Mouse (Mus musculus): ENCODE measurements at regions not wholly inside any gene's neighbourhood (a gene's known extent, or its start where the extent isn't known, plus 50 kb on each side); places are given as distances from the start of the nearest gene placed in this dataset.

- H3K36me3 ChIP-seq (ENCODE audit: control insufficient read depth in 1 of 2, insufficient read depth in 2 of 2, low read length in 2 of 2) = peaks cover 0 to 6% of the 10 kb centered on the region in 2 experiments; a peak in 2 of 4 replicates
- H3K27me3 ChIP-seq (ENCODE audit: control insufficient read depth in 1 of 2, insufficient read depth in 2 of 2, low read length in 2 of 2) = no peaks in the 10 kb centered on the region
- H3K79me2 ChIP-seq (ENCODE audit: control insufficient read depth, insufficient read depth, low read length, poor library complexity) = no peaks in the 10 kb centered on the region
- no peak for TF ChIP-seq POLR2AphosphoS2 (IDR thresholded peaks at IDR 0.05; ENCODE audit: low read length)
- TF ChIP-seq CHD1 (IDR thresholded peaks at IDR 0.05; ENCODE audit: low read depth, low read length) = no peak
- TF ChIP-seq RAD21 (IDR thresholded peaks at IDR 0.05; ENCODE audit: low read depth, low read length) = no peak
- TF ChIP-seq GATA1 (IDR thresholded peaks at IDR 0.05; ENCODE audit: low read depth, low read length) = no peak
- no peak for TF ChIP-seq JUND (IDR thresholded peaks at IDR 0.05; ENCODE audit: low read depth, low read length)
- TF ChIP-seq TCF12 (IDR thresholded peaks at IDR 0.05; ENCODE audit: low read depth, low read length) = 0 out of 2 replicates have a peak, but pooled peaks have one; percentile 28
- peak; percentile 18 to 52; a peak in 3 of 4 replicates for TF ChIP-seq EP300 (IDR thresholded peaks at IDR 0.05; ENCODE audit: low read depth in 1 of 2, low read length in 2 of 2)
- TF ChIP-seq NRF1 (IDR thresholded peaks at IDR 0.05; ENCODE audit: insufficient read depth, low read depth, low read length, poor library complexity, severe bottlenecking) = no peak
- TF ChIP-seq MYC (IDR thresholded peaks at IDR 0.05; ENCODE audit: low read depth, low read length) = 0 out of 2 replicates have a peak, but pooled peaks have one; percentile 24
- TF ChIP-seq MAFK (IDR thresholded peaks at IDR 0.05; ENCODE audit: borderline replicate concordance, low read depth, low read length) = no peak
- H3K9me3 ChIP-seq (replicated peaks; ENCODE audit: insufficient read depth, low read length) = no peaks in the 10 kb centered on the region
- no peak overlapping the region for H3K4me3 ChIP-seq (ENCODE audit: control insufficient read depth in 1 of 2, insufficient read depth in 1 of 2, low read depth in 2 of 2, low read length in 2 of 2)
- peaks cover 3 to 7% of the 10 kb centered on the region in 2 experiments; a peak in 3 of 4 replicates for H3K4me1 ChIP-seq (ENCODE audit: control insufficient read depth in 1 of 2, insufficient read depth in 2 of 2, low read length in 2 of 2)
- DNase-seq (ENCODE audit: low read depth, low spot score) = peak; percentile 68
- no peak overlapping the region for H3K9ac ChIP-seq (ENCODE audit: control insufficient read depth, low read depth, low read length, poor library complexity, severe bottlenecking)
- no peak overlapping the region for H3K27ac ChIP-seq (ENCODE audit: control insufficient read depth, low read depth, low read length)
Observed at GRCm38 (mm10) chr17:59359503-59359902, 346.3 kb upstream of the Nudt12 start.

- no peak for TF ChIP-seq SMC3 (IDR thresholded peaks at IDR 0.05; ENCODE audit: low read depth, low read length)
- TF ChIP-seq E2F4 (IDR thresholded peaks at IDR 0.05; ENCODE audit: borderline replicate concordance, low read depth, low read length) = no peak
- no peaks in the 10 kb centered on the region for H3K27me3 ChIP-seq (ENCODE audit: control insufficient read depth in 1 of 2, insufficient read depth in 2 of 2, low read length in 2 of 2)
- no peak overlapping the region for H3K27ac ChIP-seq (ENCODE audit: control insufficient read depth, low read depth, low read length)
- H3K79me2 ChIP-seq (ENCODE audit: control insufficient read depth, insufficient read depth, low read length, poor library complexity) = no peaks in the 10 kb centered on the region
- no peak overlapping the region for H3K4me3 ChIP-seq (ENCODE audit: control insufficient read depth in 1 of 2, insufficient read depth in 1 of 2, low read depth in 2 of 2, low read length in 2 of 2)
- no peak for DNase-seq (ENCODE audit: low read depth, low spot score)
- H3K9ac ChIP-seq (ENCODE audit: control insufficient read depth, low read depth, low read length, poor library complexity, severe bottlenecking) = no peak overlapping the region
- no peaks in the 10 kb centered on the region for H3K4me1 ChIP-seq (ENCODE audit: control insufficient read depth in 1 of 2, insufficient read depth in 2 of 2, low read length in 2 of 2)
- no peaks in the 10 kb centered on the region for H3K9me3 ChIP-seq (replicated peaks; ENCODE audit: insufficient read depth, low read length)
- no peaks in the 10 kb centered on the region for H3K36me3 ChIP-seq (ENCODE audit: control insufficient read depth in 1 of 2, insufficient read depth in 2 of 2, low read length in 2 of 2)
Observed at GRCm38 (mm10) chr17:59345526-59345925, 332.4 kb upstream of the Nudt12 start.

- H3K79me2 ChIP-seq (ENCODE audit: control insufficient read depth, insufficient read depth, low read length, poor library complexity) = no peaks in the 10 kb centered on the region
- TF ChIP-seq CHD2 (IDR thresholded peaks at IDR 0.05; ENCODE audit: low read length) = no peak
- no peak for TF ChIP-seq RAD21 (IDR thresholded peaks at IDR 0.05; ENCODE audit: low read depth, low read length)
- no peak for TF ChIP-seq CTCF (IDR thresholded peaks at IDR 0.05 in 2 of 3, conservative IDR thresholded peaks at IDR 0.05 in 1 of 3; ENCODE audit: control insufficient read depth in 1 of 3, insufficient read depth in 1 of 3, low read depth in 2 of 3, low read length in 3 of 3, poor library complexity in 1 of 3, severe bottlenecking in 1 of 3)
- TF ChIP-seq ZKSCAN1 (IDR thresholded peaks at IDR 0.05; ENCODE audit: low read depth, low read length) = no peak
- TF ChIP-seq JUND (IDR thresholded peaks at IDR 0.05; ENCODE audit: low read depth, low read length) = no peak
- no peak for TF ChIP-seq CHD1 (IDR thresholded peaks at IDR 0.05; ENCODE audit: low read depth, low read length)
- no peak for TF ChIP-seq NELFE (IDR thresholded peaks at IDR 0.05; ENCODE audit: low read depth, low read length)
- no peak for TF ChIP-seq RCOR1 (IDR thresholded peaks at IDR 0.05; ENCODE audit: low read depth, low read length)
- TF ChIP-seq GABPA (IDR thresholded peaks at IDR 0.05; ENCODE audit: low read depth, low read length) = no peak
- no peak for TF ChIP-seq USF2 (IDR thresholded peaks at IDR 0.05; ENCODE audit: borderline replicate concordance in 1 of 2, insufficient read depth in 1 of 2, low read depth in 1 of 2, low read length in 2 of 2)
- TF ChIP-seq E2F4 (IDR thresholded peaks at IDR 0.05; ENCODE audit: borderline replicate concordance, low read depth, low read length) = no peak
- H3K9me3 ChIP-seq (replicated peaks; ENCODE audit: insufficient read depth, low read length) = no peaks in the 10 kb centered on the region
- H3K9ac ChIP-seq (ENCODE audit: control insufficient read depth, low read depth, low read length, poor library complexity, severe bottlenecking) = no peak overlapping the region
- H3K4me3 ChIP-seq (ENCODE audit: control insufficient read depth in 1 of 2, insufficient read depth in 1 of 2, low read depth in 2 of 2, low read length in 2 of 2) = no peak overlapping the region
- no peaks in the 10 kb centered on the region for H3K4me1 ChIP-seq (ENCODE audit: control insufficient read depth in 1 of 2, insufficient read depth in 2 of 2, low read length in 2 of 2)
- DNase-seq (ENCODE audit: low read depth, low spot score) = no peak
- H3K27ac ChIP-seq (ENCODE audit: control insufficient read depth, low read depth, low read length) = no peak overlapping the region
- H3K36me3 ChIP-seq (ENCODE audit: control insufficient read depth in 1 of 2, insufficient read depth in 2 of 2, low read length in 2 of 2) = no peaks in the 10 kb centered on the region
- H3K27me3 ChIP-seq (ENCODE audit: control insufficient read depth in 1 of 2, insufficient read depth in 2 of 2, low read length in 2 of 2) = no peaks in the 10 kb centered on the region
Observed at GRCm38 (mm10) chr17:59297939-59298338, 284.8 kb upstream of the Nudt12 start.

Data from MEL (cell line).